Mouse (Mus musculus) ES-Bruce4 (cell line): ENCODE data around the gene Jak2.

Experiments used
- CTCF ChIP-seq: IDR thresholded peaks from one replicate; pipeline ENCODE4 v1.8.1; 2011; ENCODE audit warnings: low read depth, low read length
- POLR2A ChIP-seq: IDR thresholded peaks from one replicate; pipeline ENCODE4 v1.8.1; 2011; ENCODE audit warnings: low read length; ENCODE audit not compliant: insufficient read depth

- no peak for TF ChIP-seq CTCF
- no peak for TF ChIP-seq POLR2A
These were observed 24.8 kb downstream of the Jak2 start for GRCm38 (mm10) chr19:29276414-29276813.
